Mouse (Mus musculus): ENCODE results near the gene S100a2.

GRCm38 (mm10) chr3:90638511-90639275 is 48.6 kb downstream of the S100a2 start:
- no peak for TF ChIP-seq POLR2A (IDR thresholded peaks at IDR 0.05; ENCODE audit: borderline replicate concordance, control insufficient read depth, low read depth, low read length)
- TF ChIP-seq CTCF (IDR thresholded peaks at IDR 0.05; ENCODE audit: control insufficient read depth, insufficient read depth, low read length) = no peak

Measured in bone marrow, adult 2 months (tissue).